Mouse (Mus musculus) Patski (cell line): ENCODE measurements around the gene Gm29609. TPM values are rescaled to one million over a fixed set of nuclear protein-coding genes. Genes with fewer than 3 reads are reported as not detected.

ENCODE experiments used
- ATAC-seq: fragments of 100-300 bp; one replicate; pipeline ENCODE4 v1.8.0; 2021
- CTCF ChIA-PET: fragments of 350-600 bp; sonication (Branson Sonifier 250); formaldehyde crosslinking; loops from one replicate; lab custom pipeline; 2022; ENCODE audit warnings: inconsistent platforms; lab: Charles Lee
- POLR2A ChIA-PET: fragments of 350-600 bp; sonication (Branson Sonifier 250); formaldehyde crosslinking; loops from one replicate; lab custom pipeline; 2022; ENCODE audit warnings: antibody characterized with exemption, inconsistent platforms; lab: Charles Lee
- DNase-seq: peaks from one replicate; pipeline ENCODE4 v3.0.0-alpha.2; 2011; ENCODE audit warnings: low read depth, low spot score
- H3K27me3 ChIP-seq: fragments of 371-371 bp; one replicate; pipeline ENCODE4 v1.5.1; 2021
- CTCF ChIP-seq: fragments of 100-300 bp; IDR thresholded peaks from one replicate; pipeline ENCODE4 v1.5.1; 2021
- in situ Hi-C: fragments of 300-500 bp; cut with MboI; formaldehyde crosslinking; loops from 3 replicates; pipeline ENCODE4 v1.11.1; 2018; ENCODE audit warnings: low pct_unique_long_range_greater_than_20kb, mixed read lengths
- polyA plus RNA-seq: library from polyadenylated mRNA; unstranded; gene quantifications from one replicate; pipeline ENCODE4 v1.2.3, GENCODE M21; 2021

Gm29609 gene
- polyA plus RNA-seq, result 3.9 TPM

DNA sequence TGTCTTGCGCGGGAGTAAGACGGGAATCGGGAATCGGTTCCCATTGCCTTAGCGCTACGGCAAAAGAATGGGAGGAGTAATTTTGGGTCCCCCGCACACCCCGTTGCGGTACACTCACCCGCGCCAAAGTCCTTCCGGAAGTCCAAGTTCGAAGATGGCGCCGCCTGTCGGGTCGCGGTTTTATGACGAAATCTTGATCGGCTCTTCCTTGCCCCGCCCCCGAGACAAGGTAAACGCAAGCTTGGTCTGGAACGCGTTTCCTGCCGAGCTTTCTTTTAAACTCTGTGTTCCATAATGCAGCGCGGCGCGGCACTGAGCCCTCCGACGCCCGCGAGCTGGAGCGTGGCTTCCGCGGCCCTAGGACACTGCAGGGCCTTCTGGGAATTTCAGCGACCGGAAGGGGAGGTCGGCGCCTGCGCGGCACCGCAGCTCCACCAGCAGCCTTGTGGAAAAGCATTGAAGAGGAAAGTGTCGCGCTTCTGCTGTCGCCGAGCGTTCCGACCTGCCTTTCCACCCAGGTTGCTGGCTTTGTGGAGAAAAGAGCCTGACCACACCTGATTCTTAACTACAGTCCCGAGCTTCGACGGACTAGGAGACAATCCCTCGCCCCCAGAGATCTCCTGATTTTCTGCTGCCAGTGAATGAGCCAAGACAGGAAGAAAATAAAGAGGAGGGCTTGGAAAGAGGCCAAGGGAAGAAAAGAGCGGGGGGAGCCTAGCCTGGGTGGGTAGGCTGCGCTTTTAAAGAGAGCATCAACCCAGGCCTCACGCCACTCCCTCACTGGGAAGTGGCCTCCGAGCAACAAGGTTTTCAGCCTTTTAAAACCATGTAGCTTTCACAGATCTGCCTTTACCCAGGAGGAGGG is at the start of gene Gm29609, which contains the start of gene Gtf3c2:
Gene Gm29609 (minus strand): TSS at position 146 of the 865 bp plus-strand sequence.
Gene Gtf3c2 (minus strand): TSS at position 379 of the 865 bp plus-strand sequence.
- POLR2A ChIA-PET, result interaction anchor here (1.3 to 3.5 kb wide), 6 partner anchors 11 to 35 kb away, joined by 3 to 24 read pairs (median 10); partner anchors contain the start of genes Eif2b4, Mpv17, Snx17 and Zfp513
- peak; percentile 89 for ATAC-seq
- peak; percentile 92 for DNase-seq
- CTCF ChIA-PET, result interaction anchor here (1.0 to 2.4 kb wide), 4 partner anchors 10 to 28 kb away, joined by 3 to 11 read pairs (median 6); no protein-coding TSS in a partner anchor
- TF ChIP-seq CTCF, result no peak
- H3K27me3 ChIP-seq, result no peaks in the 10 kb centered on the region
- in situ Hi-C loops, result no loop called here

DNA sequence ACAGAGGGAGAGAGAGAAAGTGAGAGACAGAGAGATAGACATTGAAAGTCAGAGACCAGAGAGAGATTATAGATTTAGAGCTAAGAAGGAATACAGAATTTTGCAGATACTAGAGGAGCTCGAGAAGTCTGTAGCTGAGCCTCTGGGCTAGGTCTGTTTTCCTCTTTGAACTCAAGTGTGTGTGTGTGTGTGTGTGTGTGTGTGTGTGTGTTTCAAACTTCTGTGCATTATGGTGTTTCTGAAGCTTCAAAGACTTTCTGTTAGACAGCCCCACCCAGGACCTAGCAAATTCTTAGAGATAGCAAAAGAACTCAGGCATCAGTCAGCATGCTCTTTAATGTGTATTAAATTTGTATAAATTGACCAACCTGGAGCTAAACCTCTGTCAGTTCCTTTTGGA is 46.9 kb upstream of the Gm29609 start:
- TF ChIP-seq CTCF, result no peak
- H3K27me3 ChIP-seq, result no peaks in the 10 kb centered on the region
- ATAC-seq (no peak), DNase-seq (no peak)
- in situ Hi-C loops, result no loop called here
- POLR2A ChIA-PET, result no interaction called here
- CTCF ChIA-PET, result interaction anchor here (0.6 kb wide), 1 partner anchor 1230 kb away, joined by 3 read pairs; no protein-coding TSS in a partner anchor

DNA sequence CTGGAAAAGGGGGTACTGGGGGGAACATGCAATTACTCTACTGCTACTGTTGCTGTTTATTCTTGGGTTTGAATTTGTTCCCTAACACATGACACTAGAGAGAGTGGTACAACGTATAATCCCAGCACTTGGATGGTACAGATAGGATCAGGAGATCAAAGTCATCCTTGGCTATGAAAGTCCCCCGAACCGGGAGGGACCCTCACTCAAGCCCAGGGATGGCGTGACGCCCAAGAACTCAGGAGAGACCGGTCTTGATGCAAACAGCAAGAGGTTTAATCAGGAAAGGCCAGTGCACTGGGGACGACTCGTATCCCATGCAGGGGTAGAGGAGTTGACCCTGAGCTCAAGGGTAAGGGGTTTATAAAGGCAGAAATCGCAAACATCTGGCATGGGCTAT is 43.0 kb upstream of the Gm29609 start:
- no peak for ATAC-seq
- CTCF ChIA-PET, result interaction anchor here (1.3 to 1.6 kb wide), 2 partner anchors 16 to 65 kb away, joined by 3 to 4 read pairs; no protein-coding TSS in a partner anchor
- DNase-seq, result no peak
- POLR2A ChIA-PET, result no interaction called here
- in situ Hi-C loops, result no loop called here
- H3K27me3 ChIP-seq, result no peaks in the 10 kb centered on the region
- TF ChIP-seq CTCF, result no peak

DNA sequence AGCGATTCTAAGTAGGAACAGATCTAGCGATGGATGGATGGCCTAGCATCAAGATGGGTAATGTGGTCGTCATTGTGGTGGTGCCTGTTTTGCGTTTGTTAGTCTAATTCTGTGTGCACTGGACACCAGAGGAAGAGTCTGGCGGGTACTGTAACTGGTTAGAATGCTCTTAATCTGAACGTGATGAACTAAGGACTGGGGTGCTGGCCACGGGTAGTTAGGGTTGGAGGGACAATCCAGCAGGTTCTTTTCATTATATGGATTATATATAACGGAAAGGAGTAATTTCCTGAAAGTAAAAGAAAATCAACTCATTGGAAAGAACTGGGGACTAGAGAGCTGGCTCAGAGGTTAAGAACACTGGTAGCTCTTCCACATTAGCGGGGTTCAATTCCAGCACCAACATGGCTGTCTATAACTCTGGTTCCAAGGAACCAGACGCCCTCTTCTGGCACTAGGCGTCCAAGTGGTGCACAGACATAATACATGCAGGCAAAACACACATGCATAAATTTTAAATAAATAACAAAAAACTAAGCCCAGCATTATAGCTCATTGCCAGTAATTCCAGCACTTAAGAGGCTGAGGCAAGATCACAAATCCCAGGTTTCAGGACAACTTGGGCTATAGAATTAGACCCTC is 41.7 kb upstream of the Gm29609 start:
- DNase-seq, result no peak
- H3K27me3 ChIP-seq, result no peaks in the 10 kb centered on the region
- CTCF ChIA-PET, result interaction anchor here (0.6 to 1.3 kb wide), 5 partner anchors 17 to 107 kb away, joined by 3 to 4 read pairs (median 3); no protein-coding TSS in a partner anchor
- POLR2A ChIA-PET, result interaction anchor here (0.7 to 1.6 kb wide), 4 partner anchors 17 to 29 kb away, joined by 3 to 6 read pairs (median 6); partner anchors contain the start of genes Eif2b4, Gm9970, Nrbp1 and Snx17
- TF ChIP-seq CTCF, result peak; percentile 73
- no peak for ATAC-seq
- in situ Hi-C loops, result no loop called here

DNA sequence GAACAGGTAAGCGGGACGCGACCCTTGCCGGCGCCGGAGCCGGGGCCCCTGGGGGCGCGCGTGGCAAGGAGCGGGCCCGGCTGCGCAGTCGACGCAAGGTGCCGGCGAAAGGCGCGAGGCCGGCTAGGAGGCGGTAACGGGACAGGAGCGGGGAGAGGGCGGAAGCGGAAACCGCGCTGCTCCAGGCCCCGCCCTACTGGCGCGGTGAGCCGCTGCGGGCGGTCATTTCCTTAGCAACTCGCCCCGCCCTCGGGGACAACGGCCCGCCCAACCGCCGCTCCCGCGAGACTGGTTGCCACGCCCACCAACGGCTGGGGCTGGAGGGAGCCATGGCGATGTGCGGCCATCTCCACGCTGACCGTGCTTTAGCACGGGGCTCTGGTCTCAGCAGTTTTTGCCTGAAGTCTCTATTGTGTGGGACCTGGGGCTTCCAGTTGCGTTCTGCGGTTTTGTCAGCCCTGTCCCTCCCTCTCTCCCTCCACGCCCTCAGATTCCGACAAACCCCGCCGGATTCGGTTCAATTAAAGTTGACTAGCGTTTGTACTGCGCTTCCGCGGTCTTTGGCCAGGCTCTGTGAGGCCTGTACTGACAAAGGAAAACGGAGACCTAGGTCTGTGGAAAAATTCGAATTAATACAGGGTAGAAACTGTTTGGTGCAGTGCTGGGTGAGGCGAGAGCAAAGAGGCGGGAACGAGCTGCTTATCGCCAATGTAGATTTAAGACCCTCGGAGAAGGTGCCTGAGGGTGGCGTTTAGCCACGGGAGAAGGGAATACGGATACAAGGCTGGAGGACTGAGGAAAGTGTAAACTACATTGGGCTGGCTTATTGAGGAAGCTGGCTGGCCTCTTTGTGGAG is 41.0 kb upstream of the Gm29609 start, which contains the start of gene Ppm1g:
Gene Ppm1g (minus strand): TSS at position 240 of the 856 bp plus-strand sequence.
- ChIA-PET POLR2A (interaction anchor here (0.7 to 1.6 kb wide), 4 partner anchors 18 to 29 kb away, joined by 3 to 6 read pairs (median 6); partner anchors contain the start of genes Eif2b4, Gm9970, Nrbp1 and Snx17), CTCF (interaction anchor here (0.6 to 1.2 kb wide), 4 partner anchors 18 to 108 kb away, joined by 3 to 4 read pairs (median 3); no protein-coding TSS in a partner anchor)
- H3K27me3 ChIP-seq, result no peaks in the 10 kb centered on the region
- peak; percentile 96 for ATAC-seq
- peak; percentile 75 for DNase-seq
- TF ChIP-seq CTCF, result no peak
- in situ Hi-C loops, result no loop called here

DNA sequence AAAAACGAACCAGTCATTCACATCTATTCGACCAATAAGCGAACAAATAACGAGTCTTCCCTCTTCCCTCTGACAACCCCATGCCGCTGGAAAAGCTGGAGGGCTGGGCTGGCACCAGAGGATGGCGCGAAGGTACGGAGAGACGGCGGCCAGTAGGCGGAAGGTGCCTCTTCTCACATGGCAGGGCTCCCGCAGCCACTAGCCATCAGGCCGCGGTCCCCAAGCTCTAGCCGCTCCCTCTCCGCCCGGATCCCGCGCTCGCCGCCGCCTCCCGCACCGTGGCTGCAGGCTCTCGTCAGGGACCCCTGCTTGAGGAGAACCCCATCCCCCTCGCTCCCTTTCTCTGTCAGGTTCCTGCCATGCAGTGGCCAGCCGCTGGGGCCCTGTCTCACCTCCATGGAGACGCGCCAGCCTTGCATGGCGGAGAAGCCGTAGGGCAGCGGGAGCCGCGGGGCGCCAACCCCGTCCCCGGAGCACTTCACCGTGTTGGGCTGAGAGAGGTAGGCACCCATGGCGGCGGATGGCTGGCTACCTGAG is 40.3 kb upstream of the Gm29609 start:
- ATAC-seq (peak; percentile 74), DNase-seq (no peak)
- ChIA-PET CTCF (interaction anchor here (1.1 kb wide), 1 partner anchor 22 kb away, joined by 3 read pairs; no protein-coding TSS in a partner anchor), POLR2A (no interaction called here)
- in situ Hi-C loops, result loop anchor here (10.0 kb wide), 1 partner anchor 105 kb away; no protein-coding TSS in a partner anchor
- no peaks in the 10 kb centered on the region for H3K27me3 ChIP-seq
- peak; percentile 65 for TF ChIP-seq CTCF

DNA sequence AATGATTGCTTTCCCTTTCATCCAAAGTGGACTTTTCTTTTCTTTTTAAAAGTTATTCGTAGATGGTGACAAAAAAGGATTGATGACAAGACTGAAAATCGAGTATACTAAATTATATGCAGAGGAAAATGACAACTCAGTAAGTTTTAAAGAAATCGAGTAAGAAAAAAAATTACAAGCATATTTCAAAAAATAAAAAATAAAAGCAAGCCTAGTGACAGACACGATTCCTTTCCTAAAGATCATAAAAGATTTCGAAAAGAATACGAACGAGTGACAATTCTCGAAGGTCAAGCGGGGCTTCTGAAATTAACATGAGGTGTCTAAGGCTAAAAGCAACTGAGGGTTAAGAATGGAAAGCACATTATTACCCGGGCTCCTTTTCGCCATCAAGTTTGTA is 39.8 kb upstream of the Gm29609 start:
- TF ChIP-seq CTCF, result no peak
- CTCF ChIA-PET, result interaction anchor here (1.0 to 1.4 kb wide), 4 partner anchors 22 to 109 kb away, joined by 3 to 6 read pairs (median 3); no protein-coding TSS in a partner anchor
- in situ Hi-C loops, result loop anchor here (10.0 kb wide), 1 partner anchor 105 kb away; no protein-coding TSS in a partner anchor
- POLR2A ChIA-PET, result no interaction called here
- no peaks in the 10 kb centered on the region for H3K27me3 ChIP-seq
- DNase-seq, result no peak
- no peak for ATAC-seq

DNA sequence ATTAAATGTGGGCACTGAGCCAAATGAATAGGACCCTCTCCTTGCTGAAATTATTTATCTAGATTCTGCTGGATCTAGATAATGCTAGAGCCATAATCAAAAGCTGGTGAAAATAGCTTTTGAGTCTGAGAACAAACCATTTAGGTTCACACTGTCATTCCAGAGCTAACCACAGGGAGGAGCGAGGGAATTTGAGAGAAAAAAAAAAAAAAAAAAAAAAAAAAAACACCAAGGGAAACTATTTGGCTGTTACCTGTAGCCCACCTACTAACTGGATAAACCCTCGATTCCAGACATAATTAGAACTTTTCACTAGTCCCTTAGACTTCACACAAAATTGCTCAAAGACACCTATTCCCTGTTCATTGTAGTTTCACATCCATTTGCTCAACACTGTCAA is 39.4 kb upstream of the Gm29609 start:
- POLR2A ChIA-PET, result interaction anchor here (0.9 to 1.4 kb wide), 2 partner anchors 9 to 26 kb away, joined by 4 to 5 read pairs; partner anchors contain the start of genes Eif2b4 and Snx17
- CTCF ChIA-PET, result interaction anchor here (1.0 to 2.1 kb wide), 6 partner anchors 16 to 109 kb away, joined by 3 to 6 read pairs (median 4); no protein-coding TSS in a partner anchor
- H3K27me3 ChIP-seq, result no peaks in the 10 kb centered on the region
- no peak for DNase-seq
- no peak for ATAC-seq
- in situ Hi-C loops, result loop anchor here (10.0 kb wide), 1 partner anchor 106 kb away; no protein-coding TSS in a partner anchor
- peak; percentile 9 for TF ChIP-seq CTCF

DNA sequence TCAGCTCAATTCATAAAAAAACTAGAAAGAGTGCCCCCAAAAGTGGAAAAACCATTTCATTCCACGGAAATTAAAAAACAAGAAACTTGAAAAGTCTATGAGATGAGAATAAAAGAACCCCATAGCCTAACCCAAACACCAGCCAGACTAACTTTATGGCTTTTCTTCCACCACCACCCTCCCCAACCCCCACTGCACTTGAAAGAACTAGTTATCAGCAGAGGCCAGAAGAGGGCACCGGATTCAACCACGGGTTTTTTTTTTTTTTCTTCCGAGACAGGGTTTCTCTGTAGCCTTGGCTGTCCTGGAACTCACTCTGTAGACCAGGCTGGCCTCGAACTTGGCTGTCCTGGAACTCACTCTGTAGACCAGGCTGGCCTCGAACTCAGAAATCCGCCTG is 38.6 kb upstream of the Gm29609 start:
- ATAC-seq, result no peak
- ChIA-PET POLR2A (interaction anchor here (0.9 to 1.4 kb wide), 2 partner anchors 8 to 25 kb away, joined by 4 to 5 read pairs; partner anchors contain the start of genes Eif2b4 and Snx17), CTCF (interaction anchor here (1.0 to 2.1 kb wide), 5 partner anchors 16 to 110 kb away, joined by 3 to 6 read pairs (median 4); no protein-coding TSS in a partner anchor)
- peak; percentile 37 for TF ChIP-seq CTCF
- in situ Hi-C loops, result loop anchor here (10.0 kb wide), 1 partner anchor 107 kb away; no protein-coding TSS in a partner anchor
- no peak for DNase-seq
- no peaks in the 10 kb centered on the region for H3K27me3 ChIP-seq
